Mouse (Mus musculus): Measurements from ENCODE around the gene Lima1. TPM values are rescaled to one million over a fixed set of nuclear protein-coding genes. Genes with fewer than 3 reads are reported as not detected.
"Not testable (repeated sequence)": the region's sequence is repeated elsewhere in the genome, so short reads cannot be mapped to it uniquely, and the experiment has no call there.

Gene Lima1
- total RNA-seq, 2 experiments from 2014 or later, result 2.1 to 6.7 TPM

DNA sequence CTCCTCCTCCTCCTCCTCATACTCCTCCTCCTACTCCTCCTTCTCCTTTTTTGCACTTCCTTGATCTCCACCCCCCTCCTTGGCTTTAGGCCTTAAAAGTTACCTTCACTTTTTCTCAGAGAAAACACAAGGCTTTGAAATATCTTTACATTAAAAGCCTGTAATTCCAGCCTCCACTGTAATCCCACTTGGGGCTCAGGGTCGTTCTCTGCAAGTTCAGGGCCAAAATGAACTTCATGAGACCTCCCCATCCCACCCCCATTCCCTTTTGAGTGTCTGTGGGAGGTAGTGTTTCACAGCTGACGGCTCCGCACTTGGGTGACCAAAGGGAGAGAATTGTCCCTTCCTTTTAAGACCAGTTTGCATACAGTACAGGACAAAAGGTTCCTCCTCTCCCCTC lies 102.3 kb downstream of the Lima1 start:
- no peak for ATAC-seq (replicated peaks; ENCODE audit: low FRiP score, poor library complexity, severe bottlenecking)

DNA sequence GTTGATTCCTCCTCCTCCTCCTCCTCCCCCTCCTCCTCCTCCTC lies 102.6 kb downstream of the Lima1 start, which contains the start of gene Cers5:
Cers5 (minus strand) TSS at position 5 of the 44 bp plus-strand sequence.
- ATAC-seq (replicated peaks; ENCODE audit: low FRiP score, poor library complexity, severe bottlenecking), result not testable (repeated sequence)

DNA sequence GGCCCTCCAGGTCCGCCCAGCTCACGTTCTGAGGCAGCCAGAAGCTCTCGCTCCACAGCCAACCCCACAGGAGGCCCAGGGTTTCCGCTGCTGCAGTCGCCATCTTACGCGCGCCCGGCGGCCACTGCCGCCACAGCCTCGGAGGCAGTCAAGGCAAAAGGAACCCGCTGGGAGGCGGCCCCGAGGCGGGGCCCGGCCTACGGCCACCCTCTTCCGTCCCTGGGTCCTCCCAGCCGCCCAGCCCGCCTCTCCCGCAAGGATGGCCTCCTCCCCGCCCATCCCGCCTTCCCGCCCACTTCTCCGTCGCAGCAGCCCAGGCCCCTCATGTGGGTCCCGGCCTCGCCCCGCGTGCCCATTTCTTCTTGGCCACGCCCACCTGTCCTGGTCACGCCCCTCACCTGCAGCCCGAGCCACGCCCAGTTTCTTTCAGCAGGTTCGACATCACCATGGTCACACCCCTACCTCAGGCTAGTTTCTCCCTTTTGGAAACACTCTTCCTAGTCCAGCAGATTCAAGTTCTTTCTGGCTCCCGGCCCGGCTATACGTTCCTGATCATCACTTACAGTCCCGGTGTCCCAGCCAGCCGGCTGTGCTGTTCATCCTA lies 102.9 kb downstream of the Lima1 start:
- ATAC-seq (replicated peaks; ENCODE audit: low FRiP score, poor library complexity, severe bottlenecking), result peak; percentile 53; the same call in 1 of the 2 replicates

DNA sequence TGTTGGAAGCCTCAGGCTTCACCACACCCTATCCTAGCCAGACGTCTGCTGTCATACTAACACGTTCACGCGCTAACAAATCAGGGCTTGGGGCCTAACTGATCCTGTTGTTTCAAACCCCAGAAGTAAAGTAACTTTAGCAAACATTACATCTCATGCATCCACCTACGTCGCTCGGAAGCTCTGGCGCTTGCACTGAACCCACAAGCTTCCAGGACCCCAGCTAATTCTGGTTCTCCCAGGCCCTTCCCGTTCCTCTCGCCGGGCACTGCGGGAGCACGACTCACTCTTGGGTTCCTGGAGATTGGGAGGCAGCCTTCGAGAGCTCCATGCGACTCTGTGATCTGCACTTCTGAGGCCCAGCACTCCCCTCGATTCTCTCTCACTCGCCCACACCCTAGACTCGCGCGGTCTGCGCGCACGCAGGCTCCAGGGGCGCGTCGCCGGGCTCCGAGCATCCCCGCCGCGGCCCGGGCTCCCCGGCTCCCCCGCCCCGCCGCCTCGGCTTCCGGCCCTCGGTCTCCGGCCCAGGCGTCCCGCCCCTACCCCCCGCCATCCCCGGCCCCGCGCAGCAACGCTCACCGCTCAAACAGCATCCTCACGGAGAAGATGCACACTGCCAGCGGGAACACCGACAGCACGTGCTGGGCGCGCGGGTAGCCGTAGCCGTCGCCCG lies 103.5 kb downstream of the Lima1 start:
- ATAC-seq (replicated peaks; ENCODE audit: low FRiP score, poor library complexity, severe bottlenecking), result no peak

DNA sequence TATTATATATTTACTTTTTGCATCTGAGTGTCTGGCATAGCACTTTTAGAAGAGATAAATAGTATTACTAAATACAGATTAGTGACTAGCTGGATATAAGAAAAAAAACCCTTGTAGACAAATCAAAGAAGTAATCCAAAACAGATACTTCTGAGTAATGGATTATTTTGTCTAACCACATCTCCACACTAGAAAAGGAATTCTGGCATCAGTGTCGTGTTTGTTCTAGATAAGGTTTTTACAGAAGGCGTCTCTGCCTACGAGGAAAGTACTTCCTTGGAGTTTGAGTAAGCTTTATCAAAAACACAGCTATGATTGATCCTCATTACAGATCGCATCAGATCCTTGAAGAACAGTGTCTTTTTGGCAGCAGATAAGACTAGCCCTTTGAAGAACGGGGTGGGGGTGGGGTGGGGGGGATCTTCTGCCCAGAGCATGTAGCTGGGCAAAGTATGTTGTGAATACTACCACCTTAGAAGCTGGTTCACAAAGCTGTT lies 104.2 kb downstream of the Lima1 start:
- ATAC-seq (replicated peaks; ENCODE audit: low FRiP score, poor library complexity, severe bottlenecking), result no peak

DNA sequence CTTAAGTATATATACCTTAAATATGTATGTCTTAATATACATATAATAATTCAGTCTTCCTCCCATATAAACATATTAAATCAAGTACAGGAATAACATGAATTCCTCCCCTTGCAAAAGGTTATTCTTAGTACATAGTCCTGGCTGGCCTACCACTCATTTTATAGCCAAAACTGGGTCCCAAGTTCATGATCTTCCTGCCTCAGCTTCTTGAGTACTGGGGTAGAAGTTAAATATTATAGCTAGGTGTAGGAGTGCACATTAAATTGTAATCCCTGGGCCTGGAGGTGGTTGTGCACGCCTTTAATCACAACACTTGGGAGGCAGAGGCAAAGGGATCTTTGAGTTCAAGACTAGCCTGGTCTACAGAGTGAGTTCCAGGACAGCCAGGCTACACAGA lies 106.5 kb downstream of the Lima1 start:
- no peak for ATAC-seq (replicated peaks; ENCODE audit: low FRiP score, poor library complexity, severe bottlenecking)

DNA sequence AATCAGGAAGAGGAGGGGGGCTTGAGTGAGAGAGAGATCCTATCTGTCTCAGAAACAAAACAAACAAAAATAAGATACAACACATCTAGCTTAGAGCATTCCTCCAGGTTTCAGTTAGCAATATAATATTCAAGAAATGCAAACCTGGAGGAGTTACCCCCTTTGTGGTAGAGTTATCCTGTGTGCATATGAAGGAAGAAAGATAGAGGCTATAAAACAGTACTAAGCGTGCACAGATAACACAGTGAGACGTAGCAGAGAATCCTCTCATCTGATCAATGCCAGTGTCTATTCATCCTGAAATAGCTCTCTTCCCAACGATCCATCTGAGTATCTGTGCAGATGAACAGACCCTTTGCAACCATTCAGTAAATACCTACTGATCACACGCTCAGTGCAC lies 107.8 kb downstream of the Lima1 start:
- no peak for ATAC-seq (replicated peaks; ENCODE audit: low FRiP score, poor library complexity, severe bottlenecking)

DNA sequence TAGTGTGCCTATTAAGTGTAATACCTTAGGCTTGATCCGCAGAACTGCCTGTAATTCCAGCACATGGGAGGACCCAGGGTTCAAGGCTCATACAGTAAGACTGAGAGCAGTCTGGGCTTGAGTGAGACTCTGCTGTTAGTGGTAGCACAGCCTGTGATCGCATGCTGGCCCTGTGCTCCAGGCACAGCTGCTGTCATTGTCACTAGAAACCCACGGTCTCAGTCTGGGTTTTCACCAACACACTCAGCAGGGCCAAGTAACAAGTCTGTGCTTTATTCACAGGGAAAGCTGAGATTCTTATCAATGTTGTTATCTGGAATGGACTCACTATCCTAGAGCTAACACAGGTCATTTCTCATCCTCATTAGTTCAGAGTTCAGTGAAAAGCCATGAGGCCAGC lies 121.1 kb downstream of the Lima1 start:
- no peak for ATAC-seq (replicated peaks; ENCODE audit: low FRiP score, poor library complexity, severe bottlenecking)

DNA sequence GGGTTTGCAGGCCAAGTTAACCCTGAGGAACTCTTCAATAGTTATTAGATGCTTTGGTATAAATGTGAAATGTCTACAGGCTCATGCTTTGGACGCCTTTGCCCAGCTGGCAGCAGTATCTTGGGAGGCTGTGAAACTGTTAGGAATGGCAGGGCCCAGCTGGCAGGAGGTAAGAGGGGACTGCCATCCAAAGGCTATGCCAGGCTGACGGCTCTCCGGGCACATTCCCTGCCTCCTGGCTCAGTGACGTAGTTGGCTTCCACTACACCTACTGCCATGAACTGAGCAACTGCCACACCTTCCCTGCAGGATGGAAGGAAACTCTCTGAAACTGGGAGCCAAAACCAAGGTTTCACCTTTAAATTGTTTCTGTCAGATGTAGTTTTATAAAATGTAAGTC lies 135.0 kb downstream of the Lima1 start:
- no peak for ATAC-seq (replicated peaks; ENCODE audit: low FRiP score, poor library complexity, severe bottlenecking)

DNA sequence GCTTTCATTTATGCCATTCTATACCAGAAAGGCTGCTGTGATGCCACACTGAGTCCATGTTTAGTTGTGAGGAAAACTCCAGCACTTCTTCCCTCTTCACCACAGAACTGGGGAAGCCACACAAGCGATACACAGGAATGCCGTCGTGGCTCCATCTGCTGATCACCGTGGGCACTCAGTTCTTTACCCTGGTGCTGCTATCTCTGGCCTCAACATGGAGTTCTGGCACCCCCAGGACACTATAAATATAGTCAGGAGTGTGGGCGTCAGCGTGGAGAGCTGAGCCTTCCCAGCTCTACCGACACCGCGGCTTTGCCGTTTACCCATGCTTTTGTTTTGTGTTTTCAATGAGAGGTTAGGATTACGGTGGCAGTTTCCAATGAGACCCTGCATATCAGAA lies 138.6 kb downstream of the Lima1 start:
- ATAC-seq (replicated peaks; ENCODE audit: low FRiP score, poor library complexity, severe bottlenecking), result no peak

DNA sequence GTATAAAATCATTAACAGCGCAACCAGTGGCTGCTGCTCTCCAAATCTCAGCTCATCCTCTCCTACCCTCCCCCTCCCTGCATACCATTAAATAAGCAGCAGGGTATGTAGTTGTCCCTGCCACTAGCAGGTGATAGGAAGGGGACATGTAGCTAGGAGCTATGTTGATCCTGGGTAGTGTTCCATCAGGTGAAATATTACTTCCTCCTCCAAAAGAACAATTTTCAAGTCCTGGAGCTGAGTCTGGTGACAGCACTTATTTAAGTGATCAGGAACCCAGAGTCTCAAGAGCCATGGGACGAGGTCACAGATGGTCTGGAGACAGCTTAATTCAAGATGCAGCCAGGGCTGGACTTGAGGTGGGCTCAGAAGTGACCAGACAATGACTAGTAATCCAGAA lies 139.6 kb downstream of the Lima1 start:
- ATAC-seq (replicated peaks; ENCODE audit: low FRiP score, poor library complexity, severe bottlenecking), result no peak

DNA sequence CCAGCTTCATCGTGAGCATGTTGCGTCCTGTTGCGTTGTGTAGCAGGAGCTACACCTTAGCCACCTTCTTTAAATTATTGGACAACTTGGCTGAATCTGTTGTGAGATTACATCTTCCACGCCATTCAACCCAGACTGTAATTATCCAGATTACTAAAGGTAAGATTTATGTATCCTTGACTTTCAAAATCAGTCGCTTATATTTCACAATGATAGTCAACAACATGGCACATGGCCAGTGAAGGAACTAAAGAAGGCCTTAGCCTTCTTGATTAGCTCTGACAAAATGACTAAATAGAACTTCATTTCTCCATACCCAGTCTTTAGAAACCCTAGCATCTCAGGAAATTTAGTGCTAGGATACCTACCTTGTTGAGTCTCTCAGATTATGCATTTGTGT lies 142.1 kb downstream of the Lima1 start:
- no peak for ATAC-seq (replicated peaks; ENCODE audit: low FRiP score, poor library complexity, severe bottlenecking)

DNA sequence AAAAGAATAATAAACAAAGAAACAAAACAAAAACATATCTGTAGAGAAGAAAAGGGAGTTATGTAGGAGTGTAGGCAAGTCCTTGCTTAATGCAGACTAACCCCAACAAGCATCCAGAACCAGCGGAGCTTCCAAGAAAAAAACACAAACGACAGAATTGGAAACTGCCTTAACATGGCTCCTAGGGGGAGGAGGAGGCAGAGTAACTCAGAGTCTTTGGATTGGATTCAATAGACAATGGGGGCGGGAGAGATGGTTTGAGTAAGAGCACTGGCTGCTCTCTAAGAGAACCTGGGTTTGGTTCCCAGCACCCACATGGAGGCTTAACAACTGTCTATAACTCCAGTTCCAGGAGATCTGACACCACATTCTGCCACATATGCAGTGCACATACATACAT lies 143.6 kb downstream of the Lima1 start:
- ATAC-seq (replicated peaks; ENCODE audit: low FRiP score, poor library complexity, severe bottlenecking), result no peak

DNA sequence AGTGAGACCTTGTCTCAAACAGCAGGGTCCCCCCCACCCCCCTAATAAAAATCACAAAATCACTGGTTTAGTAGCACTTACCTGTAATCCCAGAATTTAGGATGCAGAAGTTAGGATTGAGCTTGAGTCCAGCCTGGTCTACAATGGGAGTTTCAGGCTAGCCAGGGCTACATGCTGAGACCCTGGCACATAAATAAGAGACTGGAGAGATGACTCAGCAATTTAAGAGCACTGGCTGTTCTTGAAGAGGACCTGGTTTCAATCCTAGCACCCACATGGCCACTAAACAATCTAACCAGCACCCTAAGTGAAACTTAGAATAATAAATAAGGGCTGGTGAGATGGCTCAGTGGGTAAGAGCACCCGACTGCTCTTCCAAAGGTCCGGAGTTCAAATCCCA lies 144.1 kb downstream of the Lima1 start:
- no peak for ATAC-seq (replicated peaks; ENCODE audit: low FRiP score, poor library complexity, severe bottlenecking)

DNA sequence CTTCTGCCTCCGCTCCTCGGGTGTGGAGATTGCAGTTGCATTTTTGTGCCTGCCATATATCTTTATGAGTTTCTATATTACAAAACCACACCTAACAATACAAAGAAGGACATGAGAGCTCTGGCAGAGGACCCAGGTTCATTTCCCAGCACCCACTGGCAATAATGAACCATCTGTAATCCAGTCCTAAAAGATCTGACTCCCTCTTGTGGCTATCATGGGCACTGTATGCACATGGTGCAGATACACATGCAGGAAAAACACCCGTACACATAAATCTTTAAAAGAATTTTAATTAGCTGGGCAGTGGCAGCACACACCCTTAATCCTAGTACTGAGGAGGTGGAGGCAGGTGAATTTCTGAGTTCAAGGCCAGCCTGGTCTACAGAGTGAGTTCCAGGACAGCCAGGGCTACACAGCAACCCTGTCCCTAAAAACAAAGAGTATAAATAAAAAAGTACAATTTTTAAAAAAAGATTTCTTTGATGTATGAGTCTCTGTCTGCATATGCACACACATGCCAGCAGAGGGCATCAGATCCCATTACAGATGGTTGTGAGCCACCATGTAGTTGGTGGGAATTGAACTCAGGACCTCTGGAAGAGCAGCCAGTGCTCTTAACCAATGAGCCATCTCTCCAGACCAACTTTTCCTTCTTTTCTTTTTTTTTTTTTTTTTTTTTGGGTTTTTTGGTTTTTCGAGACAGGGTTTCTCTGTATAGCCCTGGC lies 146.0 kb downstream of the Lima1 start:
- ATAC-seq (replicated peaks; ENCODE audit: low FRiP score, poor library complexity, severe bottlenecking), result no peak

Other genes with a start within 250 kb of the Lima1 start
- gene Racgap1, start 223.8 kb downstream of the Lima1 start, total RNA-seq (2015; ENCODE audit: low replicate concordance), result 248 and 272 TPM in 2 replicates
- gene Racgap1, start 223.8 kb downstream of the Lima1 start, total RNA-seq (2017; ENCODE audit: low replicate concordance), result 292 and 327 TPM in 2 replicates
- not detected in 2 replicates for gene Asic1, start 205.1 kb downstream of the Lima1 start, total RNA-seq (2015; ENCODE audit: low replicate concordance)
- not detected in 2 replicates for gene Asic1, start 205.1 kb downstream of the Lima1 start, total RNA-seq (2017; ENCODE audit: low replicate concordance)
- gene Smarcd1, start 173.3 kb downstream of the Lima1 start, total RNA-seq (2015; ENCODE audit: low replicate concordance), result 15.5 and 18.0 TPM in 2 replicates
- 5.3 and 9.7 TPM in 2 replicates for gene Smarcd1, start 173.3 kb downstream of the Lima1 start, total RNA-seq (2017; ENCODE audit: low replicate concordance)
- gene Gm17349, start 170.0 kb downstream of the Lima1 start, total RNA-seq (2015; ENCODE audit: low replicate concordance), result not detected in 2 replicates
- not detected in 2 replicates for gene Gm17349, start 170.0 kb downstream of the Lima1 start, total RNA-seq (2017; ENCODE audit: low replicate concordance)
- gene Gpd1, start 157.9 kb downstream of the Lima1 start, total RNA-seq (2015; ENCODE audit: low replicate concordance), result 2.1 and 2.9 TPM in 2 replicates
- gene Gpd1, start 157.9 kb downstream of the Lima1 start, total RNA-seq (2017; ENCODE audit: low replicate concordance), result 5.4 and 8.2 TPM in 2 replicates
- gene Cox14, start 149.8 kb downstream of the Lima1 start, total RNA-seq (2015; ENCODE audit: low replicate concordance), result 11.3 and 15.5 TPM in 2 replicates
- gene Cox14, start 149.8 kb downstream of the Lima1 start, total RNA-seq (2017; ENCODE audit: low replicate concordance), result 7.1 and 17.1 TPM in 2 replicates
- 9.4 and 19.7 TPM in 2 replicates for gene Cers5, start 102.6 kb downstream of the Lima1 start, total RNA-seq (2015; ENCODE audit: low replicate concordance)
- gene Cers5, start 102.6 kb downstream of the Lima1 start, total RNA-seq (2017; ENCODE audit: low replicate concordance), result 3.3 and 7.6 TPM in 2 replicates
- gene Fam186a, start 91.6 kb upstream of the Lima1 start, total RNA-seq (2015; ENCODE audit: low replicate concordance), result not detected in 2 replicates
- gene Fam186a, start 91.6 kb upstream of the Lima1 start, total RNA-seq (2017; ENCODE audit: low replicate concordance), result not detected in 2 replicates
- 28.5 and 40.7 TPM in 2 replicates for gene Larp4, start 94.6 kb upstream of the Lima1 start, total RNA-seq (2015; ENCODE audit: low replicate concordance)
- gene Larp4, start 94.6 kb upstream of the Lima1 start, total RNA-seq (2017; ENCODE audit: low replicate concordance), result 13.3 and 22.2 TPM in 2 replicates
- gene Dip2b, start 163.2 kb upstream of the Lima1 start, total RNA-seq (2015; ENCODE audit: low replicate concordance), result 3.6 and 5.4 TPM in 2 replicates
- 6.3 and 9.8 TPM in 2 replicates for gene Dip2b, start 163.2 kb upstream of the Lima1 start, total RNA-seq (2017; ENCODE audit: low replicate concordance)

All from erythroid progenitor cell, adult 5-6 weeks (primary cell).